Mouse (Mus musculus) forebrain, embryonic 11.5 days (tissue): ENCODE measurements at regions not wholly inside any gene's neighbourhood (a gene's known extent, or its start where the extent isn't known, plus 50 kb on each side); places are given as distances from the start of the nearest gene placed in this dataset.
A peak's percentile ranks its signal among the peaks of the same experiment; 100 is the strongest.

Experiments
- ATAC-seq: fragments of 200-750 bp; cut with Nextera tagmentation; replicated peaks from 2 replicates; pipeline ENCODE4 v1.8.0; 2017; ENCODE audit warnings: moderate TSS enrichment; ENCODE audit not compliant: low FRiP score
- DNase-seq: peaks from one replicate; pipeline ENCODE4 v3.0.0-alpha.2; 2017; ENCODE audit warnings: low spot score
- H3K27ac ChIP-seq: fragments of 300-500 bp; sonication (generic); 2 replicates; pipeline ENCODE4 v1.5.1; 2014; ENCODE audit warnings: low read depth, low read length
- H3K27me3 ChIP-seq: fragments of 300-500 bp; sonication (generic); 2 replicates; pipeline ENCODE4 v1.6.1; 2014; ENCODE audit warnings: mild to moderate bottlenecking, low read length, mixed read lengths; ENCODE audit not compliant: control insufficient read depth, insufficient read depth
- H3K36me3 ChIP-seq: fragments of 300-500 bp; sonication (generic); 2 replicates; pipeline ENCODE4 v1.6.1; 2014; ENCODE audit warnings: mild to moderate bottlenecking, low read length, moderate library complexity, mixed read lengths; ENCODE audit not compliant: control insufficient read depth, insufficient read depth
- H3K4me1 ChIP-seq: fragments of 300-500 bp; sonication (generic); replicated peaks from 2 replicates; pipeline ENCODE4 v1.6.1; 2014; ENCODE audit warnings: low read length, mixed read lengths; ENCODE audit not compliant: control insufficient read depth, insufficient read depth
- H3K4me2 ChIP-seq: fragments of 300-500 bp; sonication (generic); 2 replicates; pipeline ENCODE4 v1.6.1; 2014; ENCODE audit warnings: low read depth, mild to moderate bottlenecking, low read length, moderate library complexity, mixed read lengths; ENCODE audit not compliant: severe bottlenecking
- H3K4me3 ChIP-seq: fragments of 300-500 bp; sonication (generic); 2 replicates; pipeline ENCODE4 v1.5.1; 2014; ENCODE audit warnings: low read depth, low read length
- H3K9ac ChIP-seq: fragments of 300-500 bp; sonication (generic); 2 replicates; pipeline ENCODE4 v1.6.1; 2014; ENCODE audit warnings: low read length
- H3K9me3 ChIP-seq: fragments of 300-500 bp; sonication (generic); 2 replicates; pipeline ENCODE4 v1.6.1; 2016; ENCODE audit warnings: low read length, mixed read lengths; ENCODE audit not compliant: control insufficient read depth
- WGBS: fragments of 180-500 bp; shearing (Covaris S2); extraction: QIAGEN DNeasy Blood & Tissue Kit; methylation state at CpG from one replicate; pipeline ENCODE4 v1.1.7; 2014; 5-methylcytosine and 5-hydroxymethylcytosine counted together

DNA sequence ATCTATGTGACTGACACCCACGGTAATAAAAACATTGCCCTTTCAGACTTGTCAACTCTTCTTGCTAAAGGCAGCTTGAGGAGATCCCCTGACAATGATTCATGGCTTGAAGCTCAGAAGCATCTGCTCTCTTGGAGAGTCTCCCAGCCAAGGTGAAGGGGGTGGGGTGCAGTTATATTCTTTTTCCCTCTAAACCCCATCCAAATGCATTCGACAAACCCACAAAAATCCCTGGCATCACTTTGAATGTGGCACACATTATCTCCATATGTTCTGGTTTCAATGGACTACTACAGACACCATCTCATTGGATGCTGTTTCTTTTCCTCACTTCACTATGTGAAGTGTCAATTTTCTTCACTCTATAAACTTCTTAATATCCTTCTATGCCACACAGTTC, 603.0 kb upstream of the Rag2 start:
- WGBS: 92% methylated on average over 2 of the region's 2 CpGs
- ATAC-seq: no peak

DNA sequence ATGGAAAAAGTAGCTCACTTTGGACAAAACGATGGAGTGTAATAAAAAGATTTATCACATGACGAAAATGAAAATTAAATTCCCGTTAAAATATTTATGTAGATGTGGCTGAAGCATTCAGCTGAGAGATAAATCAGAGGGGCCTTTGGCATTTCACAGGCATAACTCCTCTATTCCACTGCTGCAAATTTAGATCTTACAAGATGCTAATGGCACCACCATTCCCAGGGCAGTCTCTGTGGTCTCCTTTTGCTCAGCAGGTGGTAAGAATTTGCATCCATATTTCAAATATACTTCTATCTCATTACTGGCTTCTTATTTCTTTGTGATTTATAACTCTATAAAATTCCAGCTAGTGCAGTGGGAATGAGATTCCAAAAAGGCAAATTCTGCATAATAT, 581.5 kb upstream of the Rag2 start:
- no peak for ATAC-seq
- WGBS: 93% methylated on average over 3 of the region's 3 CpGs
- H3K27me3 ChIP-seq: no peaks in the 10 kb centered on the region
- no peak overlapping the region for H3K27ac ChIP-seq
- DNase-seq: no peak
- no peak overlapping the region for H3K4me3 ChIP-seq
- H3K36me3 ChIP-seq: no peaks in the 10 kb centered on the region
- H3K9ac ChIP-seq: no peak overlapping the region
- no peaks in the 10 kb centered on the region for H3K4me1 ChIP-seq
- no peak overlapping the region for H3K4me2 ChIP-seq
- H3K9me3 ChIP-seq: no peaks in the 10 kb centered on the region

More for the DNA sequence above, 603.0 kb upstream of the Rag2 start:
- Histone ChIP-seq H3K36me3 (no peaks in the 10 kb centered on the region), H3K4me3 (no peak overlapping the region), H3K4me1 (no peaks in the 10 kb centered on the region), H3K9me3 (no peaks in the 10 kb centered on the region), H3K27ac (no peak overlapping the region), H3K9ac (no peak overlapping the region), H3K27me3 (no peaks in the 10 kb centered on the region), H3K4me2 (no peak overlapping the region)
- DNase-seq: no peak

DNA sequence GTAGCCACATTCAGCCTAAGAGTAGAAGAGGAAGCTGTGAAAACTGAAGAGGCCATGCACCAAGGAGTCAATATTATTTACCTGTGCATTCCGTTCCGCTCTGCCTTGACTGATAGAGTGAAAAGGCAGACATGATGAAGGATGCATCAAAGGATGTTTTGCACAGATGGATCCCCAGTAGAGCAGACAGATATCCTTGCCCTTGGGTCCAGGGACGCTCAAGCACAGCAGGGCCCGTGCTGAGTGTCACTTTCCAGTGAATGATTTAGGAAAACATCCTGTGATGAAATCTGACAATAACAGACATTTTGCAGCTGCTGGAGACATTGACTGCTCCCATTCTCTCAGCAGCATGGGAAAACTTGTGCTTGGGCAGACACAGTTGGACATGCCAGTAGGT, 561.6 kb upstream of the Rag2 start:
- DNase-seq (no peak), ATAC-seq (no peak)
- H3K4me3 ChIP-seq: no peak overlapping the region
- WGBS: 81% methylated on average over 4 of the region's 4 CpGs
- H3K27me3 ChIP-seq: no peaks in the 10 kb centered on the region
- no peak overlapping the region for H3K4me2 ChIP-seq
- H3K9me3 ChIP-seq: no peaks in the 10 kb centered on the region
- H3K9ac ChIP-seq: no peak overlapping the region
- no peak overlapping the region for H3K27ac ChIP-seq
- no peaks in the 10 kb centered on the region for H3K4me1 ChIP-seq
- H3K36me3 ChIP-seq: no peaks in the 10 kb centered on the region

DNA sequence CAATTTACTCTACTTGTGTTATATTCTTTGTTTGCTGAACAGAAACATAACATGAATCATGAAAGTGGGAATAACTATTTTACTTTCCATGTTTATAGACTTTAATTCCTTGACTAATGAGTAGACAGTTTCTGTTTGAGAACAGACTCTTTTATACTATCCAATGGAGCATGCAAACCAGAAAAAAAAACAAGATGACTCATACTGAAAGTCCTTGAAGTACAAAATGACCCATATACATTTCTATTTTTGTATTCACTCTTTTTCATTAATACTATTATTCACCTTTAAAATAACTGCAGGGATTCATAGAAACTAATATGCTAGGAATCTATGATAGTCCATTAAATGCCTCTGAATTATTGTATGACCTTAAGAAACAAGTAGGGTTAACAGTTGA, 549.5 kb upstream of the Rag2 start:
- no peaks in the 10 kb centered on the region for H3K27me3 ChIP-seq
- no peak overlapping the region for H3K4me3 ChIP-seq
- H3K9ac ChIP-seq: no peak overlapping the region
- ATAC-seq (no peak), DNase-seq (no peak)
- H3K9me3 ChIP-seq: no peaks in the 10 kb centered on the region
- H3K4me2 ChIP-seq: no peak overlapping the region
- H3K4me1 ChIP-seq: no peaks in the 10 kb centered on the region
- H3K27ac ChIP-seq: no peak overlapping the region
- H3K36me3 ChIP-seq: no peaks in the 10 kb centered on the region

DNA sequence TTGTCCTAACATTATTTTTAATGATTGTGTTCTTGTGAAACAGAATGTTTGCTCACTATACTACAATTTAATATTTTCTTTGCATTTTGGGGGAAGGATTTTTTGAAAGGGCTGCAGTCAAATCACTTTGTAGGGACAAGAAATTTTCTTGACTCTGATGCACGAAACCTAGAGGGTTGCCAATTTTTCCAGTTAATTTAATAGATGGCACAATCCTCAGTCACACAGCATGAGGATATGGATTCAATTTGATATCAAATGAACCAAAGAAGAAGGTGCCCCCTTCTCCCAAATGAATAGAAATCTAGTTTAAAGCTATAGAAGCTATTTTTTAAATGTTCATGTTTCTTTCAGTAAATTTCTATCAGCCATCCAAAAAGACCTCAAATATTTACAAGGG, 544.3 kb upstream of the Rag2 start:
- Histone ChIP-seq H3K4me3 (no peak overlapping the region), H3K4me1 (no peaks in the 10 kb centered on the region), H3K36me3 (no peaks in the 10 kb centered on the region), H3K27me3 (no peaks in the 10 kb centered on the region), H3K27ac (no peak overlapping the region), H3K4me2 (no peak overlapping the region), H3K9ac (no peak overlapping the region), H3K9me3 (no peaks in the 10 kb centered on the region)
- DNase-seq (no peak), ATAC-seq (no peak)
- 59% methylated on average over 1 of the region's 1 CpGs for WGBS

DNA sequence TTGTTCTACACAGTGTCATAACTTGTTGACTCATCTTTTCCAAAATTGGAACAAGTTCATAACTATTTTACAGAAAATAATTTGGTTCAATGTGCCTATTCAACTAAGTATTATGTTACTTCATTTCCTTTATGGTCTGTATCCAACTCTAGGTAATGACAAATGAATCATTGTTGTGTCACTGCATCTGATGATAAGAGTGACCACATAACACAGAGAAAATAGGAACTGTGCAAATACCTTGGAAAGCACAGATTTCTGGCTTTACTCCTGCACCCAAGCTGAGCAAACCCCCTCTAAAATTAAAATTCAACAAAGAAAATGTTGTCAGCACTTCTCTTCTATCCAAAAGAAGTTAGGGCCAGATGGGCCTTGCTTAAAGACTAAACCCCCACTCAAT, 540.7 kb upstream of the Rag2 start:
- H3K4me3 ChIP-seq: no peak overlapping the region
- H3K4me1 ChIP-seq: no peaks in the 10 kb centered on the region
- ATAC-seq (no peak), DNase-seq (no peak)
- no peak overlapping the region for H3K27ac ChIP-seq
- H3K9ac ChIP-seq: no peak overlapping the region
- no peak overlapping the region for H3K4me2 ChIP-seq
- H3K27me3 ChIP-seq: no peaks in the 10 kb centered on the region
- H3K9me3 ChIP-seq: no peaks in the 10 kb centered on the region
- no peaks in the 10 kb centered on the region for H3K36me3 ChIP-seq

DNA sequence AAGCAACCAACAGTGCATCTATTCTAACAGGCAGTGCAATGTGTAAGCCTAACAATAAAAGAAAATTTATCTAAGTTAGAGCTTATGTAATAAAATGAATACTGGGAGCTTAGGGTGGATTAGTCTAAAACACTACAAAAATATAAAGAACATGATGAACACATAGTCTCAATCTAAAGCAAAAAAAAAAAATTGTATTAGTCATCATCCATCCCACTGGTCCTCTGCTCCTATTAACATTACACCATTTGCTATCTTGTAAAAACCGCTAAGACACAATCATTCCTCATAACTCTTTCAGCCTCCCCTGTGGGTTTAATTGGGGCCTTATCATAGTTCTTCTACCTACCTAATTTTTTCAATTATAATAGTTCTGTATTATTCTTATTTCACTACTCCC, 539.9 kb upstream of the Rag2 start:
- H3K9me3 ChIP-seq: no peaks in the 10 kb centered on the region
- no peaks in the 10 kb centered on the region for H3K4me1 ChIP-seq
- no peak for ATAC-seq
- no peak overlapping the region for H3K27ac ChIP-seq
- H3K9ac ChIP-seq: no peak overlapping the region
- no peak overlapping the region for H3K4me2 ChIP-seq
- H3K27me3 ChIP-seq: no peaks in the 10 kb centered on the region
- no peak for DNase-seq
- H3K36me3 ChIP-seq: no peaks in the 10 kb centered on the region
- 84% methylated on average over 1 of the region's 1 CpGs for whole genome bisulfite sequencing
- H3K4me3 ChIP-seq: no peak overlapping the region

DNA sequence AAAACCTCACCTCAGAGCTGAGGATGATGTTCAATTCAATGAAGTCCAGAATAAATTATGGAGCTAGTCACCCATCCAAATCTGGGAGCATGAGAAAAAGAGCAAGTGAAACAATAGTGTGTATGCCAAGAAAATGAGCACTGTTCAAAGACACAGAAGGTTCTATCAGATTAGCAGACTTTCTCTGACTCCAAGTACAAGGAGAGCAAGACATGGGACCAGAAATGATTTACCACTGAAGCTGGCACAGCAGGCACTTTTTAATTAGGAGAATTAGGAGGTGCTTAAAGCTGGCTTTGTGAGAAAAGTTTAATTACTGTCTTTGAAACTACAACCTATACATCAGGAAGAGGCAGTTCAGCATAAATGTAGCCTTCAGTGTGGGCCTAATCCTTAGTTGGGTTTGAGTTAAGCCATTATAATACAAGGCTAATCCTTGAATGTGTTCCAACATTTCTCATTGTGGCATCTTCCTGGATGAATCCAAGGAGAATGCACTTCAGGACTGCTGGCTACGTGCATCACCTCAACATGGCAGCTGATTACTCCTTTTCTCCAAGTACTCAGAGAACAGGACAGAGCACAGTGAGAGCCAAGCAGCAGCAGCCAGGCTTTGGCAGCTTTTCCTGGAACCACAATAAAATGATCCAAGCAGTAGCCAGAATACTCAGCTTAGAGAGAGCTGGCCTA, 517.2 kb upstream of the Rag2 start:
- no peak overlapping the region for H3K4me2 ChIP-seq
- no peaks in the 10 kb centered on the region for H3K9me3 ChIP-seq
- no peak overlapping the region for H3K9ac ChIP-seq
- no peaks in the 10 kb centered on the region for H3K27me3 ChIP-seq
- H3K36me3 ChIP-seq: no peaks in the 10 kb centered on the region
- WGBS: 21% methylated on average over 1 of the region's 1 CpGs
- no peak overlapping the region for H3K27ac ChIP-seq
- DNase-seq: no peak
- no peak overlapping the region for H3K4me3 ChIP-seq
- peak; percentile 78 for ATAC-seq
- H3K4me1 ChIP-seq: no peaks in the 10 kb centered on the region

DNA sequence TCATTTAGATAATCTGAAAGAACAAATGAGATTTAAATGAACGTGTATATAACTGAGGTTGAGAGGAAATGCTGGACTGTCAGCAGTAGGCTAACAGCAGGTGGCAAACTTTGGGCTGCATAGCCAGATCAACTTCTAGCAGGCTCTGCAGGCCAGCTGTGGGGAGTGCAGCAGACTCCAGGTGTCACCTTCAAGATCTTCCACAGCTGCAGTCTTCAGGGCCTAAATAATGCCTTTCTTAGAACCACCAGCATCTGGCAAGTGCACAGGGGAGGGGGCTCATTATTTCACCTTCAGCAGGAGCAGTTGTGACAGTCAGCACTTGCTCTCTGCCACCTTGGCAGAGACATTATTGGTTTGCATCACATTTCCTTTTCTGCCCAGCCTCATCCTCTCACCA, 487.7 kb upstream of the Rag2 start:
- Histone ChIP-seq H3K4me1 (no peaks in the 10 kb centered on the region), H3K27me3 (no peaks in the 10 kb centered on the region), H3K36me3 (no peaks in the 10 kb centered on the region), H3K27ac (no peak overlapping the region), H3K4me3 (no peak overlapping the region), H3K9me3 (no peaks in the 10 kb centered on the region), H3K4me2 (no peak overlapping the region), H3K9ac (no peak overlapping the region)
- no peak for ATAC-seq
- 23% methylated on average over 1 of the region's 1 CpGs for WGBS
- no peak for DNase-seq
